Mouse (Mus musculus) telencephalon, adult 2 months (tissue): ENCODE data around the gene Nucb2.
A peak's percentile ranks its signal among the peaks of the same experiment; 100 is the strongest.

Source experiments
- DNase-seq: peaks from one replicate; pipeline ENCODE4 v3.0.0-alpha.2; 2011; ENCODE audit warnings: low read depth, low spot score

Gene Nucb2

GRCm38 (mm10) chr7:116503879-116504817 lies at the start of gene Nucb2:
Gene Nucb2, plus strand, starts transcription at chr7:116504369.
- peak; percentile 97 for DNase-seq

DNA sequence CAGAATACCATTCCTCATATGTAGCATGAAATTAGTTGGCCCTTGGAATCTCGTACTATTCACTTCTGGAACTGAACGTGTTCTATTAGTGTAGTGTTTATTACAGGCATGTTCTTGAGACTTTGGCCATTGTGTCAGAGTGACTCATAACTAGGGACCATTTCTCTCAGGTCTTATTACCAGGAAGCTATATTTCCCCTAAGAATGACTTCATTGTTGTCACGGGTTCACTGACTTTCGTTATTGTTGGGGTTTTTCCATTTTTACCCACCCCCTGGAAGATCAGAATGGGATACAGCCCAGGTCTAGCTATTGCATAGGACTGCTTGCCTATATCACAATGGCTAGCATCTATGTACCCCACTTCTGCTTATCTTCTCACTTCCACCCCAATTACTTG lies 47.2 kb upstream of the Nucb2 start:
- no peak for DNase-seq

DNA sequence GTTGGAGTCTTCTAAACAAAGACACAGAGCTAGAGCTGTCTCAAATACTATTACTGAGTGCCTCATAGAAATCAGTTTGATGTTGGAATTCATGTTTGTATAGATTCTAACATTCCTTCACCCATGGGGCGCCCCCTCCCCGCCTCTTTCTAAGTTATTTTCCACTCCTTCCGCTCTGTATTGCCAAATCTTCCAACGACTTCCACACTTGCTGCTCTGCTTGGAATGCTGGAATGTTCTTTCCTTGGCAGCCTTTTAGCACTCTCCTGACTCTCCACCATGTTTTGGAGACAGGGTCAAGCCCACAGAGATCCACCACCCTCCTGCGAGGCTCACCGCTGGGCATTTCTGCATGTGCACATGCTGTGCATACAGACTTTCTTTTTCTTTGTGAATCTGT lies 46.8 kb upstream of the Nucb2 start:
- DNase-seq = no peak

DNA sequence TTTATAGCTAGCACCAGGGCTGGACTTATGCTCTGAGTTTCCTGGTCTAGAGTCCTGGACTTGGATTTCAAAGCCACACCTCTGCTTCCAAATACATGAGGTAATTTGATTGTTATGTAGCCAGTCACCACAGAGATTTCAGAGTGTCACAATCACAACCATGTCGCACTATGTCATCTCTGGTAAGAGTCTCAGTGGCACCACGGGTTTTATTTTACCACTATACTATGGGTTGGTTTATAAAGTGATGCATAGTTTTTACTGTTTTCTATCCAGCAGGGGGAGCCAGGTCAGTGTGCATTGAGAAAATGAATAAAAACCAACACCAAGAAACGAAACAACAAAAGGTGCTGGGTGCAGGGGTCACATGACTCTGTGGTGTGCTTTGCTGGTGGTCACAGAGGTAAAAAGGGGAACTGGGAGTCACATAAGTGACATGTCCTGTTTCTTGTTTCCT lies 45.2 kb upstream of the Nucb2 start:
- DNase-seq = no peak

GRCm38 (mm10) chr7:116462114-116462513 lies 42.1 kb upstream of the Nucb2 start:
- no peak for DNase-seq

- DNase-seq = no peak
Measured at GRCm38 (mm10) chr7:116475836-116476235, 28.3 kb upstream of the Nucb2 start.

DNA sequence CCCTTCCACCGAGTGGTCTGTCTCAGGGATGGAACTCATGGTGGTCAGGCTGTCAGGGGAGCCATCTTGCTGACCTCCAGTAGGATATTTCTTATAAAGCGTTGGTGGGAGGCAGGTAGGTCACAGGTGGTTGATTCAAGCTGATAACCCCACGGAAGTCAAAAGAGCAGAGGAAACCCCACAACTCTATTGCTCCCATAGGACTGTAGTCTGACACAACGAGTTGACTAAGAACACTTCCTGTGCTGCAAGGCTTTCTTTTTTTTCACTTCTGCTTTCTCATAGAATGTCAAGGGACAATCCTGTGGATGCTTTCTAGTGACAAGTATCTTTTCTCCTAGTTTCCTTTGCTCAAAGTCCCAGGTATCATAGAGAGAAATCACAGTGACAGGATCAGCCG lies 27.9 kb upstream of the Nucb2 start:
- no peak for DNase-seq

DNA sequence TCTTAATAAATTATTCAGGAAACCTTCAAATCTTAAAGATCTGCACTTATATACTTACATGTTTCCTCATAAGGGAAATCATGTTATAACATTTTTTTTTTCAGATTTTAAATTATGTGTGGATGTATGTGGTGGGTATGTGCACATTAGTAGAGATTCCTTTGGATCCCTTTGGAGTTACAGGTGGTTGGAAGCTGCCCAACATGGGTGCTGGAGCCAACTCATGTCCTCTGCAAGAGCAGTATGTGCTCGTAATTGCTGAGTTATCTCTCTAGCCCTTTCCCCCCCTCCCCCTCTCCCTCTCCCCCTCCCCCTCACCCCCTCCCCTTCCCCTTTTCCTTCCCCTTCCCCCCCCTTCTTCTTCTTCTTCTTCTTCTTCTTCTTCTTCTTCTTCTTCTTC lies 21.1 kb upstream of the Nucb2 start:
- no peak for DNase-seq

DNA sequence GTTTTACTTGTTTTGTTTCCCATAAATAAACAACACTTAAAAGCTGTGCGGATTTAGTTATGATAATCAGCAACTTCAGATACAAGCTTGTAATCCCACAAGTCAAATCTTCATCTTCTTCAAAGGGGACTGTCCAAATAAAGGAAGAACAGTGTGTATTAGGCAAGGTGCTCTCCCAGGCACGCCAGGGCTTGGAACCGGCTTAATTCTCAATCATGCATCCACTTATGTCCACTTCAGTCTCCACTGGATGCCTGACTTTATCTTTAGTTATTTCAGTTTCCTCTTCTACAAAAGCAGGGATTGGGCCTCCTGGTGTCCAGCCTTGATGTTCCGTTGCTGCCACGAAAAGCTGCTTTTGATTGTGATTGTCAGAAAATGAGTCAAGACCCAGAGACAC lies 20.4 kb upstream of the Nucb2 start:
- no peak for DNase-seq

DNA sequence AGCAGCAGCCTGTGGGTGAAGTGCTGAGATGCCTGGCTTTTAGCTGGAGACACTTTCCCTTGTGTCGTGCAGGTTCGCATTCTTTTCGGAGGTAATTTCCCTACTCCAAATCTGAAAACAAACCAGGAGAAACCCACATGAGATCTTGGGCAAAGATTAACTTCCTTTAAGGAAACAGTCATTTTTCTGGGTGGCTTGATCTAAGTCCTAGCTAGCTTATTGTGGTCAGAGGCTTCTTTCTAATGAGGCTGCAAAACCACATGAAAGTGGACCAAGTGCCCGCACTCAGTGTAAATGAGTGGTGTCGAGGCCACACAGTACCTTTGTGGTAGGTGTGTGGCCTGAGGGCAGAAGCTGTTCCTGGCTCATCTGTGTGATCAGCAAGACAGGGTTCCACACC lies 20.0 kb upstream of the Nucb2 start:
- DNase-seq = no peak

- DNase-seq = no peak
Measured at GRCm38 (mm10) chr7:116485062-116485601, 19.0 kb upstream of the Nucb2 start.

- no peak for DNase-seq
Measured at GRCm38 (mm10) chr7:116491113-116491512, 13.1 kb upstream of the Nucb2 start.

DNA sequence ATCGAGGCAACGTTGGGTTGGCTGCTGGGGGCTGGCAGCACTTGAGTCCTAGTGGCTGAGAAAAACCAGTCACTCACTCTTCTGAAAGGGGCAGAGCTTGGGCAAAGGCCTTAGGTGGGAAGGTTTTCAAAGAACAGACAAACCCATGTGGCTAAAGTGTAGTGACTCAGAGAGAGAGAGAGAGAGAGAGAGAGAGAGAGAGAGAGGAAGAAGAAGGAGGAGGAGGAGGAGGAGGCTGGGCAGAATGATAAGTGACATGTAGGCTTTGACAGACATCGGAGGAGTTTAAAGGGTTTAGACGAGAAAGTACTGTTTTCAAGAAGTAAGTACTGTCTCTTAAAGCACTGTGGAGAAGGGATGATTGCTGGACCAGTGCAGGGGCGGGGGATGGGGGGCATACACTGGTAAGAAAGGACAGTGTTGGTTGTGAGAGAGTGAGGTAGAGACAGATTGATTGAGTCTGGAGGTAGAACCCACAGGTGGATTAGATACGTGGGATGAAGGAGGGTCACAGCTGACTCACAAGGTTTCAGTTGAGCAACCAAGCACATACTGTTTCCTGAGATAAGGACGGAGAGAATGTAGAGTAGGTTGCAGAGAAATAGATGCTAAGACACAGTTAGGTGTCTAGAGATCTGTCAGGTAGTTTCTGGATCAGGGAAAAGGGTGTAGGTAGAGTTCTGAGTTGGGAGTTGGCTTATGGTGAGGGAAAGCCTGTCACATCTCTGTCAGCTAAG lies 10.7 kb upstream of the Nucb2 start:
- DNase-seq = no peak

DNA sequence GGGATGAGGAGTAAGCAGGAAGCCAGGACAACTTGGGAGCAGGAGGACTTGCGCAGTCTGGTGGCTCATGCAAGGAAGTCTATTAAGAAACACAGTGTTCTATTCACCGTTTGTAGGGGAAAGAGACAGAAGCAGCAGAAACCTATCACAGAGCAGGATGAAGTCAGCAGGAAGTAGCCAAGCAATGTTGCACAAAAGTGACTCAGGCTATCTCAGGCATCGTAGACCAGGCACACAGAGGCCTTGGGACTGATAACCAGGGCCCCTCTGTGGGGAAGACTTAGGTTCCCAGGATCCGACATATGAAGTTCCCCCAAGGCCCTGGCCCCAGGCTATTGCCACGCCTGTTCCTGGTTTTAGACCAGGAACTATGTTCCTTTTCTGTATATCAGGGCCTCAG lies 9.6 kb upstream of the Nucb2 start:
- DNase-seq = no peak

DNA sequence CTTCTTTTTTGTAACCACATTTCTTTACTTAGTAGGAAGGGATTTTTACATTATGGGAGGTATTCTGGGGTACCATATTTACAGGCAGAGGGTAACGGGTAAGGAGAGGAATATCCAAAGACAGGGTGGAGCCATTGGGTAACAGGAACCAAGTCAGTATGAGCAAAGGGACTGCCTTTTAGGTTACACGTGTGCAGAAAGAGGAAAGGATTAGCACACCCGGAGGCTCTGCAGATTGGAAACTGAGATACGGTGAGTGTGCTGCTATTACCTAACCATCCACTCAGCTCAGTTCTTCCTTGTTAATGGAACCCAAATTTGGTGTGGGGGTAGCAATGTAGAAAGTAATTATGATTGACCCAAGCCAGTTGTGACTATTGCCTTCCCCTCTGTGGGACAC lies 7.4 kb upstream of the Nucb2 start:
- DNase-seq = no peak

- DNase-seq = no peak
Measured at GRCm38 (mm10) chr7:116504818-116505170, 625 bp downstream of the Nucb2 start.

DNA sequence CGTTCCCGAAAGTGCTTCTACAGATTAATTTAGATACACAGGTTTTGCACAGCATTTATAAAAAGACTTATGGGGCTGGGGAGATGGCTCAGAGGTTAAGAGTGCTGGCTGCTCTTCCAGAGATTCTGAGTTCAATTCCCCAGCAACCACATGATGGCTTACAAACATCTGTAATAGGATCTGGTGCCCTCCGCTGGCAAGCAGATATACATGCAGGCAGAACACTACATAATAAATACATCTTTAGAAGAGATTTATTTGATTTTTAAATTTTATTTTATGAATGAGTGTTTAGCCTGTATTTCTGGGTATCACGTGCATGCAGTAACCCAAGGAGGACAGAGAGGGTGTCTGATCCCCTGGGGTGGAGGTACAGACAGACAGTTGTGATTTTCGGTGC lies 9.9 kb downstream of the Nucb2 start:
- no peak for DNase-seq

DNA sequence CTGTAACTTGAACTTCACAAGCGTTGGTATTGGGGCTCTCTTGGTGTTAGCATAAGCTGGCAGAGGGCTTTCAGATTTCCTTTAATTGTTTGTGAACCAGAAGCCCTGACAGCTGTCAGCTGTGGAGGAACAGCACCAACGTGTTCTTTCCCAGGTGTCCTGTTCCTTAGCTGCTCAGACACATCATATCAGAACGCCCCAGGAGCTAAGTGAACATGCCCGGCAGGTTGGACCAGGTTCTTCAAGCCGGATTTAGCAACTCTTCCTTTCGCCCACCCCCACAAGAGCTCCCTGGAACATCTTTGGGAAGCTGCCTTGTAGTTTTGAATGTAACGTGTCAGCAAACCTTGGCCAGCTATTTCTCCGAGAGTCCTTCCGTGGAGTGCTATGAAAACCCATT lies 10.4 kb downstream of the Nucb2 start:
- DNase-seq = no peak

DNA sequence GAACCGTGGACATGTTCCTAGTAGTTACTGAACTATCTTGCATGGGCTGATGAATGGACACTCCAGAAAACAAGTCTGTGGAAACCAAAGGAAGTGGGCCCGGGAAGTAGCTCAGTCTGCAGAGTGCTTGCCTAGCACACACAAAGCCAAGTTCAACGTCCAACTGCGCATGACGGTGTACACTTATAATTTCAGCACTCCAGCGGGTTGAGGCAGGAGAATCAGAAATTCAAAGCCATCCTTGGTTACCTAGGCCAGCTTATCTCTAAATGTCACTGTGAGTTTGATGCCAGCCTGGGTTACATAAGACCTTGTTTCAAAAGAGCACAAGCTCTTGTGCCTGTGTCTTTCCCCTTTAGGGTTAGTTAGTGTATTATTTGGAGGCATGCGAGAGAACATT lies 10.9 kb downstream of the Nucb2 start:
- no peak for DNase-seq

DNA sequence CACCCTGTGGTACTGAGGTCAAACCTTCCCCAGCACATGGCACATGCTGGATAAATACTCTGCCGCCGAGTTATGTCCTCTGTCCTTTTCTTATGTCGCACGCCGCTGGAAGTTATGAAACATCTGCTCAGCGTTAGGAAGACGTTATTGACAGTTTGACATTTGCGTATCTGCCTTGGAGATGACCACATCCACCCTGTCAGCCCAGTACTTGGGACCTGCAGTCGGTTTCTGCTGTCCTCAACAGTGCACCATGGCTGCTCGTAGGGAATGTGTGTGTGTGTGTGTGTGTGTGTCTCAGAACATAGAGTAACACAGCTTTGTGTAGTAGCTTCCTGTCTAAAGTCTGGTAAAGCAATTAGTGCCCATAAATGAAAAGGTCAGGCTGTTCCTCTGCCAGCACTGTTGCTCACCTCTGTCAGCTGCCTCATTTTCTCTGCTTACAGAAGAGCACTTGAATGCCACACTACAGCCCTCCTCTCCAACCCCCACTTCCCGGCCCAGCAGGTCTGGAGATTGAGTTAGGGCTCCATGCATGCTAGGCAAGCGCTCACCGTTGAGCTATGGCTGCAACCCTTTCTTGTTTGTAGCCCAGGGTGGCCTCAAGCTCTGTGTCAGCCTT lies 11.5 kb downstream of the Nucb2 start:
- no peak for DNase-seq

DNA sequence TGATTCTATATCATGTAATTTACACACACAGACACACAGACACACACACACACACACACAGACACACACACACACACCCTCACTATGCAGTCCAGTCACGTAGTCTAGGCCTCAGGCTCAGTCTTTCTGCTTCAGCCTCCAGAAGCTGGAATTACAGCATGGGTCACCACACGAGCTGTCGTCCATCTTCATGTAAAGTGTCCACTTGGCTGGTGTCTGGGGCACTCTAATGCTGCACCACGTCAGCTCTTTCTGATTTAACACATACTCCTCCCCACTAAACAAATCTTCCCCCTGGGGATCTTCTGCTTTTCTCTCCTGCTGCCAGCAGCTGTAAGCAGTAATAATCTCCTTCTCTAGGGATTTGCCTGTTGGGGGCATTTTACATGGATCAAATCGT lies 13.1 kb downstream of the Nucb2 start:
- no peak for DNase-seq

DNA sequence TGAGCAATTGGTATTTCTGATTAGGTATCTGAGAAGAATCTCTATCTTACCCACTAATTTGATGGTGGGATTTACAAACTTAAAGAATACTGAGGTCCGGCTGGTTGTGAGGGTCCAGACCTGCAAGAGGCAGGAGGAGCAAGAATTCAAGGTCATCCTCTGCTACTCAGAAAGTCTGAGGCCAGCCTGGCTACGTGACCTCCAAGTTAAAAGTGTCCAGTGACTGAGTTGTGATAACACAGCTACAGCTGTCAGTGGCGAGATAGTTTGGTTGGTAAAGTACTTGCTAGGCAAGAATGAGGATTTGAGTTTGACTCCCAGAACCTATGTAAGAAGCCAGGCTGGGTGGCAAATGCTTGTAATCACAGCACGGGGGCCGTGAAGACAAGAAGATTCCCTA lies 14.0 kb downstream of the Nucb2 start:
- no peak for DNase-seq
